Mouse (Mus musculus) telencephalon, adult 2 months (tissue): ENCODE measurements around the gene Olfr18.
"Not testable (repeated sequence)": the region's sequence is repeated elsewhere in the genome, so short reads cannot be mapped to it uniquely, and the experiment has no call there.

Source experiments
- DNase-seq: peaks from one replicate; pipeline ENCODE4 v3.0.0-alpha.2; 2011; ENCODE audit warnings: low read depth, low spot score

Gene Olfr18

DNA sequence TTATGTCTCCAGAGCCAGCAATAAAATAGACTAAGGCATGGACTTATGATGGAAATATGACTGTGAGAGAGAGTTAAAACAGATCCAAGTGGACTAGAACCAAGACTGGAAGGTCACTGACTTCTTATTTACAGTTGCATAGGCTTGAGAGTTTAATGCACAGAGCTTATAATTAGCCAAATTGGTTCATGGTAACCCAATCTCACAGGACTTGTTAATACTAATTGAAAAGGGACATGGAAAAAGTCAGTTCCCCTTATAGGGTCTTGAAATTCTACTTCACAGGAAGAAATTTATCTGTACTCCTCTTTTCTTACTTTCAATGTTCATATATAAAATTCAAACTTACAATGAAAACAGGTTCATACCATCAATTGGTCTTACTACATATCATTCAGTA lies at the start of gene Olfr18:
Olfr18 (minus strand) TSS at position 101 of the 400 bp plus-strand sequence.
- DNase-seq, result no peak

DNA sequence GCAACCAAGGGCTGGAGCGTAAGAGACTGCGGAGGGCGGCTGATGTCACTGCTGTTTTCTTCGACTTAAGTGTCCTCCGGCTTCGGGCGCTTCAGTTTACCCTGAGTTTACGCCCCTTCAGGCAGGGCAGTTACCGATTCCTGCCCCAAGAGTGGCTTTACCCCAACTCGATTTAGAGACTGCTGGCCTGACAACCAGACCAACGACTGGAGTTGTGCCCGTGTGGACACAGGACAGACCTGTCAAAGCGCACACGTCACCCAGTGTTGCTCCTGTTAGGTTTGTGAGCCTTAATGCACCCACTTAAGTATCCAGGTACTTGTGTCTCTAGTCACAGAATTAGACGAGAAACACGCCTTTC lies 49.4 kb upstream of the Olfr18 start:
- no peak for DNase-seq

DNA sequence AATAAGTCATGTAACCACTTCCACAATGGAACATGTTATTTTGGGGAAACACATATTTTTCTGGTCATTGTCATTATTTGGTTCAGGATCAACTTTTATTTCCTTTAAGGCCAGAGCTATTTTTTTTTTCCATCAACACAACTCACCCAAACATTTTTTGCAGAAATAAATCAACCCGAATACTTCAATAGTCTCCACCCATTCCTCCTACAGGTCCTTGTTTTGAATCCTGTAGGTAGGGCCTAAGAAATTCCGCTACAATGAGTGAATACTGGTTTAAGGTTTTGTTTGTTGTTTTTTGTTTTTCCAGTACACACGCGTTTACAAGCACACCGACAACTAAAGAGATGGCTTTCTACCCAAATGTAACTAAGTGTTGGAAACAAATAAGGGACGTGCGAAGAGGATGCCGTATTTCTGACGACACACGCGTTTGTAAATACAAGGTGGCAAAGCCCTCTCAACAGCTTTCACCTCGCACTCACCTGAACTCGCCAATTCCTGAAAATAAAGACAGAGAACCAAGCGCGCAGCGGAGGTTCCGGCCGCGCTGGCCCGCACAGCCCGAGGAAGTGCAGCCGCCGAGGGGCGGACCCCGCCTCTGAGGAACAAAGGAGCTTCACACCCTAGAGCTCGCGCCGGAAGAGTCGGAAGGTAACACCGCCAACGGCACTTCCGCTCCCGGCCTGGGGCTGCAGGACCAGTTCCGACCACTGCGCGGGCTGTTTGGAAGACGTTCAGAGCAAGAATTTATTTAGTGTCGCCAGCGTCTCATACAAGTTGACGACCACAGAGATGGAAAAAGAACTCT lies 48.8 kb upstream of the Olfr18 start, which contains the start of gene Zfp560:
Zfp560 (minus strand) TSS at position 646 of the 811 bp plus-strand sequence.
- peak; percentile 87 for DNase-seq

DNA sequence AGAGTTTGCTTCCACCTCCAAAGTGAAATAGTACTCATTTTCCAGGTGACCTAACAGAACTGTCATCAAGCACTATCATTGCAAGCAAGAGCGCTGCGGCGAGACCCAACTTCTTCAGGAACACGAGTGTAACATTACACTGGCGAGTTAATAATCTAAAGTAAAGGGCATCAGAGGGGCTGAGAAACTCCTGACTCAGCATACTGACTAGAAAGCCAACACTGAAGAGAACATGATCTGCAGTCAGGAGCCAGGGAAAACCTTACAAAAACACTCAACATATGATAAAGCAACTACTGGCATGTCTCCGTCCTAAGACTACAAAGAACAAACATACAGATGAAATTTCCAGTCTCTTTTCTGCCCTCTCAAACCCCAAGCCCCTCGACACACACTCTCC lies 47.8 kb upstream of the Olfr18 start:
- DNase-seq, result no peak

DNA sequence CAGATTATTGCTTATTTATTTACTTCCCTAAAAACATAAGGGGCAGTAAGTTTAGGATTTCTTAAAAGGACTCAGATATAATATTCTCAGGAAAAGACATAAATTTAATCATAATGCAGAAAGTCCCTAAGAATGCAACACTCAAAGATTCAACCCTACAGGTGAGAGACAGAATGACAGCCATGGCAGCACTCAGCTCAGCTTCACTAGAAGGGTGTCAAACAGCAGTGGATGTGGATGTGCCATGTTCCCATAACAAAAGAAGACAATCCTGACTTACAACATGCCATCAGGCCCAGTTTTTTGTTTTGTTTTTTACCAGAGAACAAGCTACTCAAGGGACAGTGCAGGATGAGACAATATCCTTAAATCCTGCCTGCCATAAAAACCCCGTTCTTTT lies 38.8 kb upstream of the Olfr18 start:
- no peak for DNase-seq

DNA sequence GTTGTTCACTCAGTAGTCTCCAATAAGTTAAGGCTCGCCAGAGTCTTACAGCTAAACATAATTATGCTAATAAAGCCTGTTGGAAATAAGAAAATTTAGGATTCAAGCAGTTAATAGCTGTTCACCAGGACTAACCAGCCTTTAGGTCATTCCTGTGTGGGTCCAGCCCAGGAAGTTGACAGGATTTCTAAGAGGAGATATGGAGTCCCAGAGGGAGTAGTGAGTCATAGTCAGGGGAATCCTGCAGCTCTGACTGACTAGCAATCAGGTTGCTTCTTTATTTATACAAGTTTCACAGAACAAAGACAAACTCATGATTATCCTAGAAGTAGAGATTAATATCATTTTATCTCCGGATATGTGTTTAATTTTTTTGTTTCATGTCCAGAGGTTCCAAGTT lies 31.4 kb upstream of the Olfr18 start:
- no peak for DNase-seq

DNA sequence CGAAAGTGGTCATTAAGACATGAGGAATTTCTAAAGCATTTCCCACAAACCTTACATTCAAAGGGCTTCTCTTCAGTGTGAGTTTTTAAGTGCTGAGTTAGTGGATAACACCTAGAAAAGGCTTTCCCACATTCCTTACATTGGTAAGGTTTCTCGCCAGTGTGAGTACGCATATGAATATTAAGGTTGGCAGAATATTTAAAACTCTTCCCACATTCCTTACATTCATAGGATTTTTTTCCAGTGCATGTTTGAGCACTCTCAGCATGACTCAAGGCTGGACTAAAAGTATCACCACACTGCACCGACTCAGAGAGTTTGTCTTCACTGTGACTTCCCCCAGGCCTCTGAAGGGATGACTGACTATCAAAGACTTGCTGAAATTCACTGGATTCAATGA lies 12.6 kb upstream of the Olfr18 start:
- no peak for DNase-seq

GRCm38 (mm10) chr9:20298232-20298631 lies 37.7 kb downstream of the Olfr18 start, which contains the start of gene Olfr873:
Gene Olfr873, plus strand, starts transcription at chr9:20298532.
- no peak for DNase-seq

DNA sequence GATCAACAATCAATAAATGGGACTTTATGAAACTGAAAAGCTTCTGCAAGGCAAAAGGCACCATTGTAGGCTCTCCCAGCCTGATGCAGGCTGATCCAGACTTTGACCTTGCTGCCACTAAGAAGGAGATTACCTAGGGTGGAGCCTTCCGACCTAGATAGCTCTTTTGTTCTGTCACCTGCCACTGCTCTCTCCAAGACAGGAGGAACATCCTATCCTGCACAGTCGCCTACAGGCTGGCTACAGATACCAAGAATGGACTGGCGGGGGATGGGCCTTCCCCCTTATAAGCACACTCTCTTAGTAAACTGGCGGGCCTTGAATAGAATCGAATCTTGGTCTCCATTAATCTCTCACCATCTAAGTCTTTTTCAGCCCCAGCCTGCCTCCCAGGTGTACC lies 40.3 kb downstream of the Olfr18 start:
- DNase-seq, result not testable (repeated sequence)

GRCm38 (mm10) chr9:20282051-20282450 lies 53.8 kb downstream of the Olfr18 start, which contains the start of gene Olfr39:
Gene Olfr39, plus strand, starts transcription at chr9:20282351.
- no peak for DNase-seq
